Mouse (Mus musculus) brain, embryonic 18.5 days (tissue): ENCODE measurements at regions not wholly inside any gene's neighbourhood (a gene's known extent, or its start where the extent isn't known, plus 50 kb on each side); places are given as distances from the start of the nearest gene placed in this dataset.

ENCODE experiments used
- DNase-seq: peaks from one replicate; pipeline ENCODE4 v3.0.0-alpha.2; 2012; ENCODE audit warnings: low read depth, low spot score

DNA sequence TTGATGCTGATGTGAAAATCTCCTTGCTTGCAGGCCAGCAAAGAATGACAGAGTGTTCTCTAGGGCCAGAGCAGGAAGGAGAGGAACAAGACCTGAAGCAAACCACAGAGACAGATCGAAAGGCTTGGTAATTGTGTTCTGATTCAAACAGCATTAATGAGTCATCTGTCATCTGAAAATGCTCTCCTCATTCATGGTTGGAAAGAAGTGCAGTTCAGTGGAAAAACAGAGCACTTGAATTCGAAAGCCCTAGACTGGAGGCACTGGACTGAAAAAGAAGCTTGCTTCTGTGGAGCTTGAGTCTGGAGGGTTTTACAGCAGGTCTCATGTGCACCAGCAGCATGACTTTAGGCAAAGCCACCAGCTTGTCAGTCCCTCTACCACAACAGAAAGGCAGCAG lies 374.3 kb upstream of the B430305J03Rik start:
- no peak for DNase-seq

- no peak for DNase-seq
Observed at GRCm38 (mm10) chr3:61738528-61738927, 372.8 kb upstream of the B430305J03Rik start.

- no peak for DNase-seq
Observed at GRCm38 (mm10) chr3:61716785-61717184, 351.0 kb upstream of the B430305J03Rik start.

DNA sequence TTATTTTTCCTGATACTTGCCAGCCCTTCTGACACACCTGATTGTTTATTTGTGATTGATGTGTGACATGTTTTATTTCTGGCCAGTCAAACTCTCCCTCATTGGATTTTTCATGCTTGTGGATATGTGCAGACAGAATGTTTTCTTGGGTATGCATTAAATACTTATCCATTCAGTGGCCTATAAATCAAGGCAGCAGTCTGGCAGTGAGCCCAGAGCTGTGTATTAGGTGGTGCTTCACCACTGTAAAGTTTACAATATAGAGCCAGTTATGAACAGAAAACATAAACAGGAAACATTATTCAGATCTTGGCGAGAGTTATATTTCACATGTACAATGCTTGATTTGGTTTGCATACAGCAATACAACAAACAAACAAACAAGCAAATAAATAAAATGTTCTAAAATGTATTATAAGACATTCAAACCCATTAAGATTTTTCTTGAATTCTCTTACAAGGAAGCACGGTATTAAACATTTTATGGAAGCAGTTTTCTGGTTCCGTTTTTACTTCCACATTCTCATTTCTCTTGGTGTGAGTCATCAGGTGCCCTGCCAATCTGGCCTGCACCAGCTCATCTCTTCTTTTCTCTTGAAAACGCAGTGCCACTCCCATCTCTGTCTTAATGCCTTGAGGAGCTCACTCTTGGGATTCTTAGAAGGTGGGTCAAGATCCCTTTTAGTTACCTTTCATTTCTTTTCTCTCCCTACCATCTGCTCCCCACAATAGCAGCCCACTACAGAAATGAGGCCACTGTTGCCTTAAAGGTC lies 322.4 kb upstream of the B430305J03Rik start:
- DNase-seq, result no peak

GRCm38 (mm10) chr3:61670874-61671273 lies 305.1 kb upstream of the B430305J03Rik start:
- no peak for DNase-seq

GRCm38 (mm10) chr3:61656143-61656542 lies 290.4 kb upstream of the B430305J03Rik start:
- no peak for DNase-seq

GRCm38 (mm10) chr3:61628535-61628934 lies 262.8 kb upstream of the B430305J03Rik start:
- no peak for DNase-seq

DNA sequence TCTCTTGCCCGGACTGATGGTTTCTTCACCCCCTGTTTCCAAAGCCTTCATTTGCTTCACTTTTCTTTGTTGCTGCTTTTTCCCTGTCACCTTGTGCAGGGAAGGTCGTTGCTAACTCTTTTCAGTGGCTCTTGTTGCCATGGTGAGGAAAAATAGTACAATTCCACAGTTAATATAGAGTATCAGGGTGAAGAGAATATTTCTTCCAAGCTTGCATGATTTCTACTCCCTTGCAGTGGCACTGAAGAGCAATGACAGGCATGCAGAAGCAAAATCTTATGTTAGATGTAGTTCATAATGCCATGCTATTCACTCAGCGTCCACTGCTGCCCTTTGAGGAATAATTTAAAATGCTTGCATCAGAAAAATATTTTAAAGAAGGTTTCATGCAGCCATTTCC lies 262.3 kb upstream of the B430305J03Rik start:
- DNase-seq, result peak; percentile 6

DNA sequence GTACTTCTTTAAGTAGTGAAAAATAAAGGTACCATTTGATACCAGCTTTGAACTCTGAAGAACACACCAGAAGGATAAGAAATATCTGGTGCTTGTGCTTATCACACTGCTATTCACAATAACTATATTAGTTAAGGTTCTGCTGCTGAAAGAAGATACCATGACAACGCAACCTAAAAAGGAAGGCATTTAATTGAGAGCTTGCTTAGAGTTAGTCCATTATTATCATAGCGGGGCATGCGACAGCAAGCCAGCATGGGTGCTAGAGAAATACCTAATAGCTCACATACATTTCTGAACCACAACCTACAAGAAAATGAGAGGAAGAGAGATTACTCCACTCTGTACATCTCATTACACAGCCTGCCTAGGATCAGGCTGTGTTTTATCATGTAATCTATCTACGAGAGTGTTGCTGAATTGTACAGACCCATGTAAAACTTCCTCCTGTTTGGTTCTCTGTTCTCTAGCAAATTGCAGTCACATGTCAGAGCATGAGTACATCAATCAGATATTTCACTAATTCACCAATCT lies 258.3 kb upstream of the B430305J03Rik start:
- no peak for DNase-seq

GRCm38 (mm10) chr3:61605469-61605868 lies 239.7 kb upstream of the B430305J03Rik start:
- no peak for DNase-seq

GRCm38 (mm10) chr3:61602891-61603290 lies 237.1 kb upstream of the B430305J03Rik start:
- no peak for DNase-seq

DNA sequence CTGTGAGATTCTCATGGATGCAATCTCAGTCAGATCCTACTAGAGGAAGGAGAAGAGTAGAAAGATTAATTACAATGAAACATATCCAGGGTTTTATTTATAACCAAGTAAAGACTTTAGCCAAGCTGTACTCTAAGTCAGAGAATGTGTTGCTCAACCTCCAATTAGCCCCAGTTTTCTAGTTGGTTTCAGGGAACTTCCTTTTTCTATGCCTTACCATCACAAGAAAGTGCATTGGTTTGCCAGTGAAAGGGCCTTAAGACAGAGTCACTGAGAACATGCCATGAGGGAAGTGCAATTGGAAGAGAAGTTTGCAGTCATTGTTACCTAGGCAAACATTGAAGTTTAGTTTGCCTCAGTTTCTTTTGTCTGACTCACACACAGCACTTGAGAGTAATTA lies 229.8 kb upstream of the B430305J03Rik start:
- no peak for DNase-seq

DNA sequence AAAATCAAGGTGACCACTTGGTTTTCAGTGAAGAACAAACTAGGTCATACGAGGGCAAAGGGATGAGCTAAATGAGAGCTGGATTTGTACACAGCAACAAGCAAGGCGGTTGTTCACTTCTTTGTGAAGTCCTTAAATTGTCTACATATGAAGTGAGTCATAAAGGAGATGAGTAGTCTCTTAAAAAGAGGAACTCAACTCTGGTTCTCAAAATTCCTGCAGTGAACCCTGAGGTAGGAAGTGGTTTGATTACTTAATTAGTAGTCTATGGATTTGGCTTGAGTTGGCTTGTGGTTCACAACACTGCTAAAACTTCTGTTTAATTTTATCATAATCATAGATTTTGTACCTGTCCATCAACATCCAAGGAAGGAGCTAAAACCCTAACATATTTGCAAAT lies 226.6 kb upstream of the B430305J03Rik start:
- no peak for DNase-seq

DNA sequence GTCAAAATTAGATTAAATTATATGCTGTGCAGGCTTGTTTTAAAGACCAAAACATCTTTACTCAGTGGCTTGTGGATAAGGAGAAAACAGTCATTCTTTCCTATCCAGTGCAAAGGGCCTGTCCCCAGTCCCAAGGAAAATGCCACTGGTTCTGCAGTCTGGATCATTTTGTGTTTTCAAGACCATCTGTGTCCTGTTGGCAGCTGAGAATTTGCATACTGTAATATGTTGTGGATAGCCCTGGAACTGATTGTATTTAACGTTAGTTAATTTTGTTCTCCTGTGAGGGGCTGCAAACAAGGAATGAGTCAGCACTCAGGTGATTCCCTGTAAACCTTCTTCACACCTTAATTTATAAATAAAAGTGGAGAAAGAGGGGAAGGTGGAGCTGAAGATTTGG lies 217.9 kb upstream of the B430305J03Rik start:
- DNase-seq, result no peak

GRCm38 (mm10) chr3:61582927-61583326 lies 217.2 kb upstream of the B430305J03Rik start:
- no peak for DNase-seq

- peak; percentile 20 for DNase-seq
Observed at GRCm38 (mm10) chr3:61580252-61580651, 214.5 kb upstream of the B430305J03Rik start.

GRCm38 (mm10) chr3:61537113-61537512 lies 171.4 kb upstream of the B430305J03Rik start:
- no peak for DNase-seq

- no peak for DNase-seq
Observed at GRCm38 (mm10) chr3:61535751-61536150, 170.0 kb upstream of the B430305J03Rik start.

GRCm38 (mm10) chr3:61503178-61503577 lies 137.4 kb upstream of the B430305J03Rik start:
- DNase-seq, result no peak

GRCm38 (mm10) chr3:61494835-61495234 lies 129.1 kb upstream of the B430305J03Rik start:
- no peak for DNase-seq

- no peak for DNase-seq
Observed at GRCm38 (mm10) chr3:61486808-61487389, 121.1 kb upstream of the B430305J03Rik start.

DNA sequence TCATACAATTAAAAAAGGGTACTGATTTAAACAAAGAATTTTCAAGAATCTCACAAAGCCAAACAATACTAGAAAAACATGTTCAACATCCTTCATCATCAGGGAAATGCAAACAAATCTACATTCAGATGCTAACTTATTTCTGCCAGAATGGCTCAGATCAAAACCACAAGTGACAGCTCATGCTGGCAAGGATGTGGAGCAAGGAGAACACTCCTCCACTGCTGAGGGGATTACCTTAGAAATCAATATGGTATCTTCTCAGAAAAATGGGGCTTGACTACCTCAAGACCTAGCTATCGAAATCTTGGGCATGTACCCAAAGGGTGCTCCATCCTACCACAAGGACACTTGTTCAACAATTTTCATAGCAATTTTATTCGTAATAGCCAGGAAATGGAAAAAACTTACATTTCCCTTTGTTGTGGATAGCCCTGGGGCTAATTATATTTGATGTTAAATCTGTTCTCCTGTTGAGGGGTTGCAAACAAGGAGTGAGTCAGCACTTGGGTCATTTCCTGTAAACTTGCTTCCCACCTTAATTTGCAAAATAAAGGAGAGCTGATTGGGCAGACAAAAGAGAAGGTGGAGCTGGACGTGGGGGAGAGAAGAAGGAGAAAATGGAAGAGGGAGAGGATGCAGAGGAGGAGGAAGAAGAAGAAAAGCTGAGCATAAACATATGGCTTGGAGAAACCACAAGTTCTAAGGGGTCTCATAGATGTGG lies 113.3 kb upstream of the B430305J03Rik start:
- no peak for DNase-seq
